ENCODE assay signal across 9 mouse cellular contexts in genomic region chr1:52454509-52455001, GRCm38 (mm10). TPM values are rescaled to one million over a fixed set of nuclear protein-coding genes. Genes with fewer than 3 reads are reported as not detected.
DNase-seq lines count a peak whose midpoint lies in the region; ATAC-seq lines count a peak whose summit lies in the region.
"Had no signal": no experiment of that assay in that cellular context is flagged by ENCODE, and none has a peak within 500 bp of the region (broad histone marks: within the 10 kb centered on the region; RNA-seq: fewer than 3 reads in every experiment).

No protein-coding gene starts in this region.

- WGBS in embryonic facial prominence, embryonic 15.5 days: 73% methylated on average over 3 of the region's 3 CpGs
- 27% methylated on average over 3 of the region's 3 CpGs for WGBS in liver, embryonic 12.5 days (ENCODE audit: insufficient replicate concordance)
- WGBS in intestine, embryonic 15.5 days: 86% methylated on average over 3 of the region's 3 CpGs

- ATAC-seq in cerebellum, adult (ENCODE audit: insufficient number of reproducible peaks, low FRiP score, low TSS enrichment): peak; percentile 76
- ATAC-seq in embryonic facial prominence, embryonic 15.5 days (ENCODE audit: insufficient number of reproducible peaks, low FRiP score, low TSS enrichment, low read depth): peak; percentile 60; the same call in 1 of the 2 replicates
- ATAC-seq in liver, embryonic 12.5 days: peak; percentile 93
- no peak for ATAC-seq in intestine, embryonic 15.5 days

- peaks cover 10% of the 10 kb centered on the region for H3K36me3 ChIP-seq in embryonic facial prominence, embryonic 15.5 days
- peaks cover 6% of the 10 kb centered on the region for H3K36me3 ChIP-seq in liver, embryonic 12.5 days
- no peaks in the 10 kb centered on the region for H3K36me3 ChIP-seq in intestine, embryonic 15.5 days
- H3K36me3 ChIP-seq: midbrain, embryonic 12.5 days had no signal

- no peaks in the 10 kb centered on the region for H3K27me3 ChIP-seq in embryonic facial prominence, embryonic 15.5 days
- H3K27me3 ChIP-seq in liver, embryonic 12.5 days (replicated peaks): no peaks in the 10 kb centered on the region
- no peaks in the 10 kb centered on the region for H3K27me3 ChIP-seq in intestine, embryonic 15.5 days (replicated peaks)
- H3K27me3 ChIP-seq: midbrain, embryonic 12.5 days had no signal

- no peak for DNase-seq in cerebellum, postnatal 4 days (ENCODE audit: low spot score in 2 of 2)
- peak; percentile 79 for DNase-seq in 3T3-L1 (ENCODE audit: low read depth, low spot score)
- no peak for DNase-seq in right cerebral cortex, postnatal 4 days
- no peak for DNase-seq in ovary, adult 18-20 months (ENCODE audit: low spot score)

- H3K4me2 ChIP-seq in embryonic facial prominence, embryonic 15.5 days (replicated peaks): no peak overlapping the region
- no peak overlapping the region for H3K4me2 ChIP-seq in liver, embryonic 12.5 days
- no peak overlapping the region for H3K4me2 ChIP-seq in intestine, embryonic 15.5 days (replicated peaks)
- H3K4me2 ChIP-seq: midbrain, embryonic 12.5 days had no signal

- no peaks in the 10 kb centered on the region for H3K9me3 ChIP-seq in embryonic facial prominence, embryonic 15.5 days (replicated peaks)
- no peaks in the 10 kb centered on the region for H3K9me3 ChIP-seq in liver, embryonic 12.5 days (replicated peaks)
- no peaks in the 10 kb centered on the region for H3K9me3 ChIP-seq in intestine, embryonic 15.5 days
- H3K9me3 ChIP-seq: midbrain, embryonic 12.5 days had no signal

- H3K4me1 ChIP-seq in embryonic facial prominence, embryonic 15.5 days: no peaks in the 10 kb centered on the region
- peaks cover 13% of the 10 kb centered on the region for H3K4me1 ChIP-seq in liver, embryonic 12.5 days
- no peaks in the 10 kb centered on the region for H3K4me1 ChIP-seq in intestine, embryonic 15.5 days (replicated peaks)
- H3K4me1 ChIP-seq: midbrain, embryonic 12.5 days had no signal

- no peak overlapping the region for H3K27ac ChIP-seq in embryonic facial prominence, embryonic 15.5 days (replicated peaks)
- no peak overlapping the region for H3K27ac ChIP-seq in liver, embryonic 12.5 days
- H3K27ac ChIP-seq in intestine, embryonic 15.5 days: no peak overlapping the region
- H3K27ac ChIP-seq: midbrain, embryonic 12.5 days had no signal

- no peak overlapping the region for H3K4me3 ChIP-seq in embryonic facial prominence, embryonic 15.5 days (replicated peaks)
- no peak overlapping the region for H3K4me3 ChIP-seq in liver, embryonic 12.5 days
- H3K4me3 ChIP-seq in intestine, embryonic 15.5 days (replicated peaks): no peak overlapping the region
- H3K4me3 ChIP-seq: midbrain, embryonic 12.5 days had no signal

- H3K9ac ChIP-seq in embryonic facial prominence, embryonic 15.5 days: no peak overlapping the region
- H3K9ac ChIP-seq in liver, embryonic 12.5 days: no peak overlapping the region
- no peak overlapping the region for H3K9ac ChIP-seq in intestine, embryonic 15.5 days
- H3K9ac ChIP-seq: midbrain, embryonic 12.5 days had no signal

RNA-seq across cellular contexts. Expression of gene Nab1, which starts 45.9 kb away (rescaled TPM):
- polyA plus RNA-seq in embryonic facial prominence, embryonic 15.5 days (2015; fragmentation: Nextera tagmentation; extraction: Ambion mirVana): 25.9 and 26.3 TPM in 2 replicates
- 17.4 and 18.0 TPM in 2 replicates for polyA plus RNA-seq in liver, embryonic 12.5 days (2016; fragmentation: Nextera tagmentation; extraction: Ambion mirVana)
- polyA plus RNA-seq in intestine, embryonic 15.5 days (2015; fragmentation: Nextera tagmentation; extraction: Ambion mirVana): 14.6 and 16.3 TPM in 2 replicates
